Mouse (Mus musculus) WW6 (cell line): ENCODE measurements around the gene Gm45785.

Experiments
- DNase-seq: peaks from one replicate; pipeline ENCODE4 v3.0.0-alpha.2; 2013; ENCODE audit warnings: low read depth, low spot score

The Gm45785 gene

DNA sequence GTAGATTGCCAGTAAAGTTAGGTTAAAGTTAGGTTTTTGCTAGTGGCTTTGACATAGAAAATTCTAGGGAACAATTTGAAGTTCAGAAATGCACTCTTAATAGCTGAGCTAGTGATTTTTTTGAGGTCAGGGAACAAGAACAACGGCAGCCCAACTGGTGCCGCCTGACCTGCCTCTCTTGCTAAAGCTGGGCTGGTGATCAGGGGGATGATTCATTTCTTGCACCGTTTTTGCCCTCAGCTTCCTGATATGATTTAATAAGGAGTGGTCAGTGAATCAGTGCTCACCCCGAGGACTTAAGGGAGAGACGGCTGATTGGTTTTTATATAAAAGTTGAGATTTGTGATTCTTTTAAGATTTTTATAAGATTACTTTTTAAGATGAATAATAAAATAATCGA, 24.7 kb downstream of the Gm45785 start:
- no peak for DNase-seq

DNA sequence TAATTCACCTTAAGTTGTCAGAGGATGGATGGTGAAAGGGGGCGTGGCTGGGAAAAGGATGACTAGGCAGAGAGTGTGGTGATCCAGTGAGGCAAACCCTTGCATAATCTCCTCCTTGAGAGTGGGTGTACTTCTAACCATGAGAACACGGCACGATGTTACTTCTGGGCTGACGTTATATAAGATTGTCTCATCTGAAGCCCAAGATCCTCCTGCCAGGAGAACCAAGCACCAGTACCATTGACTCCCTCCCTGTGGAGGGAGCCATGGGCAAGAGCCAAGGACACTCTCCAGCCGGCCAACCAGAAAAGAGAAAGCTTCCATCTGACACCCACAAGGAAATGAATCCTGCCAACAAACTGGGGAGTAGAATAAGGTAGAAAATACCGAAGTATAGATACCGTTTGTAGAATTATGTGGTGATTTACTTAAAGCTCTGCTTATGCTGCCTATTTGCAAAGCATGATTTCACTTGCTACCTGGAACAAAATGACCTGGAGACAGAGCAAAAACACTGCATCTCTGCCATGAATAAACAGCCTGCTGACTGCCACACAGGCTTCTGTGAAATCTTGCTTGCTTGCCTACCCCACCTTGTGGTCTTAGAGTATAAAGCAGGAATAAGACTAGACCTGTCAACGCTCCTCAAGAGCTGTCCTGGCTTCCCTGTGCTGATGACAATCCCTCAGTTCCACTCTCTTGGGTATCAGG, 27.8 kb downstream of the Gm45785 start:
- DNase-seq, result no peak

DNA sequence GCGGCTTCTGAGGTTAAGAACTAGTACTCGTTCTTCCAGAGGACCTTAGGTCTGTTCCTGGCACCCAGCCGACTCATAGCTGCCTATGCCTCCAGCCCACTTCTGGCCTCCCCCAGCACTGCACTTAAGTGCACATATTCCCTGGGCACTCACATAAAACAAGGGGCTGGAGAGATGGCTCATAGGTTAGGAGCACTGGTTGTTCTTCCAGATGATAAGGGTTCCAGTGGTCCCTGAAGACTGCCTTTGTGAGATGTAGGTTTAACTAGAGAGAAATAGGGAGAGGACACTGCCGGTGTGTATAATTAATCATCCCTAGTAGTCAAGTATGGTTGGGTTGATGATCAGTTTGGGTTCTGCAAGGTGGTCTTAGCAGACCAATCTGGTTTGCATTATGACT, 33.4 kb downstream of the Gm45785 start:
- DNase-seq, result no peak

DNA sequence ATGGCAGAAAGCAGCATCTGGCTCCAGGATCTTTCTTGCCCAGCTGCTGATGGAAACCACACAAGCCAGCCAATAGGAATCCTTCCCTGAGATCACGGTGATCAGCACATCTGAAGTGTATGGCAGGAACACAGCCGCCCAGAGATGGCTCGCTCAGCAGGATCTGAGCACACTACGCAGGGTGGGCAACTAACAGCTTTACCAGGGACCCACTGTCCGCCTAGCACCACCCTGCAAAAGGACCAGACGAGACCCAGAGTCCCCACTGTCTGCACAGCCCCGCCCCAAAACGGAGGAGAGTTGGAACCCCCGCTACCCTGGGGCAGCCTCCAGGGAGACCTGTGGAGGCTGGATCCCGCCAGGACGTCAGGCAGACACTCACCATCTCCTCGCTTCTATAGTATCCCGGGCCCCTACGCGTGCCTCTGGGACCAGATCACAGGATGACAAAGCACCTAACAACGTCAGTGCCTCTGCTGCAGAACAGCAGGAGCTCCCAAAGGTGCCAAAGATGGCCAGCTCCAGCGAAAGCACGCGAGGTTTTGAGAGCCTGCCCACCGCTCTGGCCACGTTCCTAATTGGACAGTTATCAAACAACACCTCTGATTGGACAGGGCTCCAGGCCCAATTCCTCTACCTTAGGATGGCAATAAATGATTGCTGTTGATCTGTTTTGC, 34.3 kb downstream of the Gm45785 start, which contains the start of gene Zfp941:
Gene Zfp941 (minus strand): TSS at position 526 of the 677 bp plus-strand sequence.
- no peak for DNase-seq

DNA sequence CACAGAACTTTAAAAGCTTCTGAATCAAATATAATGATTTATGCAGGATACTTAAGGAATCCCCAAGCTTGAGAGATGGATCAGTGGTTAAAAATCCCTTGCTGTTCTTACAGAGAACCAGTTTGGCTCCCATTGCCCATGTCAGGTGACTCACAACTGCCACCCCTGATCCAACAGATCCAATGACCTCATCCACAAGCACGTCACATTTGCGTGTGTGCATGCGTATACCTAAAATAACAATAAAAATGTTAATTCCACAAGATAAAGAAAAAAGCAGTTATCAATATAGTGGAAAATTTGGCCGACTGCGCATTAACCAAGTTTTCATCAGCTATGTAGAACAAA, 34.9 kb downstream of the Gm45785 start:
- no peak for DNase-seq

DNA sequence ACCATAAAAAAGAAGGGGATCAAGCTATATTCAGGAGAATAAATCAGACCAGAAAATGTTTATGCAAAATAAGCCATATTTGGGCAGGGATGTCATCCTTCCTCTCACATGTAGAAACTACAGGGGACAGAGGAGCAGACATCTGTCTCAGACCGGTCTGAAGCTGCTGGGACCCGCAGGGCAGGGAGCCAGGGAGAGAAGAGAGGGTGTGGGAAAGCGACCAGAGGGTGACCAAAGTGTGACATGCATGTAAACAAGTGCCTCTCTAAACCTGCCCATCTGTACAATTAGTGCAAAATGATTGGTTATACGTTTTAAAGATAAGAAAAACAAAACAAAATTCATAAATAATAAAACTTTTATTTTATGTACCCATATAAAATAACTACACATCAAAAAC, 36.0 kb downstream of the Gm45785 start:
- DNase-seq, result no peak

DNA sequence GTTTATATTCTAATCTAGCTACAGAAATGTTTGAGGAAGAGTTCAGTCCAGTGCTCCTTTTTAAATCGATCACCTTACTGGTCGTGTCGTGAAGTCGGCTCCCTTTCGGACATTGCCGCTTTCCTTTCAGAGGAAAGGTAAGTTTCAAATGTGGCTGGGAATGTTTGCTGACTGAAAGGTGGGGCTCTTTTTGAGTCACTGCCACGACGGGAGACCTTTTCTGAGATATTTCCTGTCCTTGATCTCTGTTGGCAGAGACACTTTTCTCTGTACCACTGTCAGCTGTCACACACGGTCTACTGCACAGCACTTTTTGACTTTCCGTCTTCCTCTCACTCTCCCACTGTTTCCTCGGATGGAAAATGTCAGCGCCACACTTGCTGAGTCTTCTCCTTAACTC, 43.3 kb downstream of the Gm45785 start:
- DNase-seq, result no peak

DNA sequence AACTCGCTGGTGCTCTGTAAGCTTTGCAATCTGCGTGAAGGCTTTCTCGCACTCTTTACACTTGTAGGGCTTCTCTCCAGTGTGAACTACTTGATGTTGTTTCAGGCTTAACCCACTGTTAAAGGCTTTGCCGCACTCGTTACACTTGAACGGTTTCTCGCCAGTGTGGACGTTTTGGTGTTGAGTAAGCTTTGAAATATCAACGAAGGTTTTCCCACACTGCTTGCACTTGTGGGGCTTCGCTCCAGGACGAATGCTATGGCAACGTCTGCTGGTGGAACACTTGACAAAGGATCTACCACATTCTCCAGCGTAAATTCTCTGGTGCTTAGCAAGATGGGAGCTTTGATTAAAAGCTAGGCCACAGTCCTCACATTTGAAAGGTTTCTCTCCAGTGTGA, 44.4 kb downstream of the Gm45785 start:
- no peak for DNase-seq

DNA sequence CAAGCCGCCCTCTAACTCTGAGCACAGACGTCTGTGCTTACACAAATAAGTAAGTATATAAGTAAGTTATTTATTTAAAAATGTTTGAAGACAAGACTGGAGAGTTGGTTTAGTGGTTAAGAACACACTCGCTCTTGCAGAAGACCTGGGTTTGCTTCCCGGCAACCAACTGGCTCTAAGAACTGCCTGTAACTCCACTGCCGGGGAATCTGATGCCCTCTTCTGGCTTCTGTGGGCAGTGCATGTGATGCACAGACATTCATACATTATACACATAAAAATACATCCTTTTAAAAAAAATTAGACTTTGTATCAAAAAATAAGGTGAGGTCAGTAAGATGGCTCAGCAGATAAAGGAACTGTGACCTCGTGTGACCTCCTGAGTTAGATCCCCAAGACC, 45.6 kb downstream of the Gm45785 start:
- no peak for DNase-seq

DNA sequence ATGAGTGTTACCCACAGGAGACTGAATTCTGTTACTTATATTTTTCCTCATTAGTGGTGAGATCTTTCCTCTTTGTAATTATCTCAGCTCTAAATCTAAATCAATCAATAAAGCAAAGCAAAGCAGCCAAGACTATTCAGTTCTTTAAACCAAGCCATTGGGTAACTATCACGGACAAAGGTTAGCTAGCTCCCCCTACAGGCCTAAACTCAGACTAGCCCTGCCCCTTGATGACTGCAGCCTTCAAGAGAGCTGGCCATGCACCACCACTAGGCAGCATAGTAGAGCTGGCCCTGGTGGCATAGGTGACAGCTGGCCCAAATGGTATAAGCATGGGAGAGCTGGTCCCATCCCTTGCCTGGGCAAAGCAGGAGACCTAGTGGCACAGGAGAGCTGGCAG, 50.4 kb downstream of the Gm45785 start:
- DNase-seq, result no peak

DNA sequence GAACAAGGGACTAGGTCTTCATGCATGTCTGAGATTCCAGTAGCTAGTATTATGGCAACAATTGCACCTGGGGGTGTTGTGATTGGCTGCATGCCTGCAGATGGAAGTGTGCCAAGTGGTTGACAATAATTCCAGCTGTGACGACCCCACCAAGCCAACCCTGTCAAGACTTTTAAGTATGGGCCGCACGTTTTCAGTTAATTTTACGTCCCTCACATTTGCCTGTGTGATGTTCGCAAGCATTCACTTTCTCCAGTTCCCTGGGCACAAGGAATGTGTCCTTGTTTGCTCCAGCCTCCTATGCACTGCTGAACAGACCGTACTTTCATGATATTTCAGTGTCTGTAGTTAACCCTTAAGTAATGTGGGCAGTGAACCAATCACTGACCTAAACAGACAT, 53.5 kb downstream of the Gm45785 start:
- DNase-seq, result no peak

DNA sequence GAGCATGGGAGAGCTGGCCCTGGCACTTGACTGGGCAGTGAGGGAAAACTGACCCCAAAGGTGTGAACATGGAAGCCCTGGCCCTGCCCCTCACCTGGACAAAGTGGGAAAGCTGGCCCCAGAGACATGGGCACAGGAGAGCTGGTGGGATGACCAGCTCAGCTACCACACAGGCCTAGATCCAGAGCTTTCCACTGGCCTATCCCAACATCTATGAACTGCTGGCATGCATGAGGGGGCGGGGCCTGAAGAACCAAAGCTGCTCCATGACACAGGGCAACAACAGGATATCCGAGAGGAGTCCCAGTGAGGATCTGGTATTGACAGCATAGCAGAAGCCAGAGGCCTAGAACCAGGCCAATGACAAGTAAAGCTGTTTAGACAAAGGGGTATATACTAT, 57.9 kb downstream of the Gm45785 start:
- no peak for DNase-seq

DNA sequence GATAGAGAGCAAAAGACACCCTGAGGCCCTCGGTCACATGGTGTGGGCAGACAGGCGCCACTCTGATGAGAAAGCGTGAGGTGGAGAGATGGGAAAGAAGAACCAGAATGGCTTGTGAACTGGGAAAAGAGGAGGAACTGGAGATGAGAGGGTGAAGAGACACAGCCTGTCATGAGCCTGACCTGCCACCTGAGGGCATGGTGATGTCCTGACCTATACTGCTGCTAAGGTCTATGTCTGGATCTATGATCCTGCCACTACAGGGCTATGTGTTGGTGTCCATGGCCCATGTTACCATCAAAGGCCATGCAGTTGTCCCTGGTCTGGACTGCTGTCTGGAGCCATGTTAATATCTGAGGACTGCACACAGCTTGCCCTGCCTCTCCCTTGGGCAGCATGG, 58.5 kb downstream of the Gm45785 start:
- DNase-seq, result no peak

DNA sequence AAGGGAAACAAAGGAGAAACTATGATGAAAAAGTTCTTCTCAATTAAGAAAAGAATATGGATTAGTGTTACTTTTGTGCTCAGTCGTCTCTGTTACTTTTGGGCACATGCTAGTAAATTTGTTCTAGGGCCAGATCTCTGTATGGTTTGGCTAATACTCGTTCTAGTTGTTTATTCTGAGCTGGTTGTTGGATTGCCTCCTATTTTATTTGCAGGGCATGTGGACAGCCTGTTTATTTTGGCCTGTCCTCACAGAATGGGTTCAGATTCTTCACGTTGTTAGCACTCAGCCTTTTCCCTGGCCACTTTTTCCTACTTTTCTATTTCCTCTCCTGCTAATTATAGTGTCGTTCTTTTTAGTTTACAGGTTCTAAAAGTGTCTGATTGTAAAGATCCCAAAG, 62.6 kb downstream of the Gm45785 start:
- DNase-seq, result no peak

DNA sequence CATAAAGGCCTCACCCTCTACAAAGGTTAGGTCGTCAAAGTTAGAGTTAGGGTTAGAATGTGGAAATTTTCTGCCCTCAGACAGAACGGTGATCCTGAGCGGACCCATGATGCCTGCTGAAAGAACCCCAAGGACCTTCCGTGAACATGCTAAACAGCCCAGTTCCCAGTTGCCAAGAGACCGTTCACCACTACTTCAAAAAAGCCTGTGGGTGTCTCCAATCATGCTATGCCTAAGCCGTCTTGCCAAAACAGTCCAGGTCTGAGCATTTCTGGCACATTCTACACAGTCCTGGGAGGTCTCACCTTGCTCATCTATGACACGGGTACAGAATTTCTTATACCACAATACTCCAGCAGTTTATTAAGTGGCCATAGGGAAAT, 68.1 kb downstream of the Gm45785 start:
- no peak for DNase-seq

DNA sequence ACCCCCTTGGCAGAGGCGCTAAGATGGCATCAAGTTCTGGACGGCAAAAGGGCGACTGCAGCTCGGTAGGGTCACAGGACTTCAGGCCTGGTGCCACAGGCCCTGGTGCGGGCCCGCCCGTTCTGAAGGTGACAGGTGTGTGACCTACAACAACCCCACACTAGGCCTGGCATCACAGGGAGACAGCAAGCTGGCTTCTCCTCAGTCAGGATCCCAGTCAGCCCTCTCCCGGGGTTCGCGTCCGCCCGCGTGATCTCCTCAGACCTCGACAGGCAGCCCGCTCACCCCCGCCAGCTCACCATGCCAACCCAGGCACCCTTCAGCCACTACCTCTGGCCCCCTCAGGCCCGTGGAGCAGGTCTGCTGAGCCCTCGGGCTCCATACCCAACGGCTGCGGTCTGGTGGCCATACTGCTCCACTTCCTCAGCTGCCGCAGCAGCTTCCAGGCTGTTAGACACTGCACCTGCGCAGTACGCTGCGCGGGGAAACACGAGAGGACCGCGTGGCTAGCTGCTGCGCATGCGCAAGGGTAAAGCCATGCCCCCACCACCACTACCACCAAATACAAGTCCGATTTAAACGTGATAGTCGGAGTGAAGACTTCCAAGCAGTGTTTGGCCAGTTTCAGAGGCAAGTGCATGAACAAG, 68.6 kb downstream of the Gm45785 start, which contains the start of gene Syce1:
Gene Syce1 (minus strand): TSS at position 447 of the 647 bp plus-strand sequence.
- DNase-seq, result no peak

DNA sequence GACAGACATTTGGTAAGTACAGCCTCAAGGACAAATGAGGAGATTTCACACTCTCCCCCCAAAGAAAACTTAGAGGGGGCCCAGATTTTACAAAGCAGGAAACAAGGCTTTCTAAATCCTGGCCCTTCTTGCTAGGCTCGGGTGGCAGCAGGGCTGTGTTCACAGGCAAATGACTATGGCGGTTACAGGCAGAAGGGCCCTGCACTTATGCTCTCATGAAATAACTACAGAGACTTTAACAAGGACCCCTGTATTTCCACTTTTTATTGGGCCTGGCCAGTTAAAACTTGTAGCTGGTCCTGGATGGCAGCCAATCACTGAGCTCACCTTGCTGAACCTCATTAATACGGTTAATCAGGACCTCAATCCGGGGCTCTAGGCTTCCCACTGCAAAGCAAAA, 75.6 kb downstream of the Gm45785 start:
- DNase-seq, result no peak
